Mouse (Mus musculus) gastrocnemius, postnatal 14 days (tissue): Measurements from ENCODE around the gene Gm20481. TPM values are rescaled to one million over a fixed set of nuclear protein-coding genes. Genes with fewer than 3 reads are reported as not detected.
"Not testable (repeated sequence)": the region's sequence is repeated elsewhere in the genome, so short reads cannot be mapped to it uniquely, and the experiment has no call there.

Source experiments
- DNase-seq: peaks from one replicate; pipeline ENCODE4 v3.0.0; 2021; ENCODE audit warnings: mixed read lengths
- intact Hi-C: fragments of 180-260 bp; cut with DNase I; formaldehyde crosslinking; loops from one replicate; pipeline ENCODE4 v1.15.1; 2025; ENCODE audit warnings: low total_unique reads
- total RNA-seq, 2 experiments: library from RNA; stranded (reverse); gene quantifications; 2 replicates each; pipeline ENCODE4 v1.2.3; 2021

The Gm20481 gene
- total RNA-seq, 2 experiments from 2014 or later, result not detected

DNA sequence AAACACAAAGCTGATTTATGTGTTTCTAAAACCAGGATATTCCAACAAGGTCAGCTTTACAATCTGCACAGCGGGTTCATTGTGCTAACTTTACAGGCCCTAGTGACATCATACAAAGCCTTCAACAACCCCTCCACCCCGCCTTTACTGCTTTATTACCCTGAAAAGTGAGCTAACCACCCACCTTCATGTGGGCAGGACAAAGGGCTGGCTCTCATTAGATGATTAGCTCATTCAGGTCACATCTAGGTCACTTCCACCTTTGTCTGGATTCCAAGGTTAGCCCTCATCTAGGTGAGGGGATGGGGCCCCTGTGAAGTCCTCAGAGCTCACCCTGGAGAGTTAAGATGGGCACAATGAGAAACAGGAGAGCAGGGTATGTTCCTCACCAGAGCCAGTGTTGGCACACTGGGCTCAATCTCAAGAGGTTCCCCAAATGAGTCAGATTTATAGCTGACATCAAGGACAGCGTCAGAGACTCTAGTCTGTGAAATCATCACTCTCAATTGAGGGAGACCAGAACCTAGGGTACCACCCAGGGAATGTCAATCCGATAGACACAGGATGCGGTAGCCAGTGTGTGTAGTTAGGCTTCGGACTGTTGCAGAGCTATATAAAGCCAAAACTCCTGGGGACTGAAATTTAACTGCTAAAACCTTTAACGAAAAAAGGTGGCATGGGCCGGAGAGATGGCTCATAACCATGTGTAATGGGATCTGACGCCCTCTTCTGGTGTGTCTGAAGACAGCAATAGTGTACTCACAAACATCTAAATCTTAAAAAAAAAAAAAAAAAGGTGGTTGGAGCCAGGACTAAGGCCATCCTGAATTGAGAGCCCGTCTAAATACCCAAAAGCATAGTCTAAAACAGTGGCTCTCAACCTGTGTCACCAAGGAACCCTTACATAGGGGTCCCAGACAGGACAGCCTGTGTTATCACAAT, 18.9 kb upstream of the Gm20481 start:
- intact Hi-C loops, result no loop called here
- DNase-seq, result no peak

DNA sequence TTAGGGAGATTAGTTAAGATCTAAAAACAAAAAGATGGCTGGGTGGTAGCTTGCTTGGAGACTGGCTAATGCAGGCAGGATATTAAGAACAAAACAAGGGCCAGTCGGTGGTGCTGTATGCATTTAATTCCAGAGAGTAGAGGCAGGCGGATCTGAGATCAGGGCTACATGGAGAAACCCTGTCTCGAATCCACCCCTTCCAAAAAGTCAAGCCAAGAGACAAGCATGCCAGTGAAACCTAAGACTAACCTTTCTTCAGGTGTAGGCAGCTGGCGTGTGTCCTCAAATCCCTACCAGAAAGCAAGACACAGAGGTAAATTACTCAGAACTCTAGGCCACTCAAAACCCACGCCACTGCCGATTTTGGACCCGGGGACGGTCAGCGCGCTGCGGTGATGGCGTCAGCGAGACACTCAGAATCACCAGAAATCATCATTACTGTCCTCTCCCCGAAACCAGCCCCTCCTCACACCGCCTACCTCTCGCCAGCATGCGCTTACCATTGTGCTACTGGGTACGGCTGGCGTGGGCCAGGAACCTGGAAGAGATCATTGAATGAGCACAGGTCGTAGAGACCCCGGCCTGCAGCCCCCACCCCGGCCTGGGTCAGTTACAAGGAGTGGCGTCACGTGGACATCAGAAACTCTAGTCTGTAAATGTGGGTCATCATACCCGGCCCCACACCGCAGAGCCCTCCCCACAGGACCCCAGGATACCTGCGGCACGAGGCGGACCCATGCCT, 17.9 kb upstream of the Gm20481 start:
- intact Hi-C loops, result no loop called here
- no peak for DNase-seq

DNA sequence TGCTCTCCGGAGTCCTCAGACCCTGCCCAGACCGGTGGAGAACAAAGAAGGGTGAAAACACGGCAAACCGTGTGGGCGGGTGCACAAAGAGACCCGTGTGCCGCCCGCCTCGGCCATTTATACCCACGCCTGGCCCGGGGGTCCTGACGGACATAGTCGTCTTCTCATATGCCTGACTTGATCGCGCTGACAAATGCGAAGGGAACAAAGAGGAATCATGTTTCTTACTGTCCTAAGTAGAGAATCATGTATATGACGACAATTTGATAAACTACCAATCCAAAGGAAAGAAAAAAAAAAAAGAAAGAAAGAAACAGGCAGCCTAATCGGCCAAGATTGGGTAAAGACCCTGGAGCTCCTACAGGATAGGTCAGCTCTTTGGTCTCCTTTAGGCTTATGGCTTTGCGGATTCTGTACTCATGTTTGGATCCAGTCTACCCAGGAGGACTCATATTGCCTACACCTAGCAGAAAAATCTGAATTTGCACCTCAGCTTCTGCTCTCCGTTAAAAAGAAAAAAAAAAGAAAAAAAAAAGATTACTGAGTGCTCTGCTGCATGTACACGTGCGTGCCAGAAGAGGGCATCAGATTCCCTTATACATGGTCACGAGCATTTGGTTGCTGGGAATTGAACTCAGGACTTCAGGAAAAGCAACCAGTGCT, 17.2 kb upstream of the Gm20481 start:
- DNase-seq, result peak; percentile 82
- intact Hi-C loops, result no loop called here

DNA sequence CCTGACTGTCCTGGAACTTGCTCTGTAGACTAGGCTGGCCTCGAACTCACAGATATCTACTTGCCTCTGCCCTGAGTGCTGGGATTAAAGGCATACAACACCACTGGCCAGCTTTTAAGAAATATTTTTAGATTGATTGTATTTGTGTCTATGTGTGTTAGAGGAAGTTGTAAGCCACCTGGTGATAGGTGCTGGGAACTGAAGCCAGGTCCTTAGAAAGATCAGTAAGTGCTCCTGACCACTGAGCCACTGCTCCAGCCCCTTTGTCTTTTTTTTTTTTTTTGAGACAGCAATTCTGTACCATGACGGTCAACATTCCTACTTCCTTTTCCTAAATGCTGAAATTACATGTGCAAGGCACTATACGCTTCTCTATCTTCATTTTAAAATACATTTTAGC, 16.5 kb upstream of the Gm20481 start:
- no peak for DNase-seq
- intact Hi-C loops, result no loop called here

DNA sequence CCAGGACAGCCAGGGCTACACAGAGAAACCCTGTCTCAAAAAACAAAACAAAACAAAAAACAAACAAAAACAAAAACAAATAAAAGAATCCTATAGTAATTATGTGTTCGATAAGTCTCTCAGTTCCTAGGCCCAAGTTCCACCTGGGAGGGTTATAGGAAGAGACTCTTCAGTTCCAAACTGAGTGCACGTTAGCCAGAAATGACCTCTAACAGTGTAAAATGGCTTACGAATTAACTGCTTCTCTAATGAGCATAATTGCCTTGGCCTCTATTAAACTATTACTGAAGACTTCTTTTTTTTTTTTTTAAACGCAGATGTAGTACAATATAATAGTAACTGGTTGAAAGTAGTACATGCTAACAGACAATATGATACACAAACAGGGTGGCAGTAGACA, 15.8 kb upstream of the Gm20481 start:
- no peak for DNase-seq
- intact Hi-C loops, result no loop called here

DNA sequence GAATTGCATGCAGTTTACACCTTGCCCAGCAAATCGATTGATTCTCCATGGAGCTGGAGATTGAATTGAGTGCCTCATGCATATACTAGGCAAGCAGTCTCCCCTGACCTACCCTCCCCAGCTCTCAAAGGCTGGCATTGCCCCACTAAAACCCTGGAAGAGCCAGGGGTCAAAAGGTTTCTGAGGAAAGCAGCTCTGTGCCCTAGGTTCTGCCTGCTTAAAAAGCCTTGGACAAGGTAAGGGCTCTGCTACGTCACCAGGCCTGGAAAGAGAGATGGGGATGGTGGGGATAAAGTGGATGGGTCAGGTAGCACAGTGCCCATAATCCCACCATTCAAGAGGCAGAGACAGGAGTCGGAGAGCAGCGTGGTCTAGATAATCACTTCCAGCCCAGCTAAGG, 14.9 kb upstream of the Gm20481 start:
- DNase-seq, result no peak

DNA sequence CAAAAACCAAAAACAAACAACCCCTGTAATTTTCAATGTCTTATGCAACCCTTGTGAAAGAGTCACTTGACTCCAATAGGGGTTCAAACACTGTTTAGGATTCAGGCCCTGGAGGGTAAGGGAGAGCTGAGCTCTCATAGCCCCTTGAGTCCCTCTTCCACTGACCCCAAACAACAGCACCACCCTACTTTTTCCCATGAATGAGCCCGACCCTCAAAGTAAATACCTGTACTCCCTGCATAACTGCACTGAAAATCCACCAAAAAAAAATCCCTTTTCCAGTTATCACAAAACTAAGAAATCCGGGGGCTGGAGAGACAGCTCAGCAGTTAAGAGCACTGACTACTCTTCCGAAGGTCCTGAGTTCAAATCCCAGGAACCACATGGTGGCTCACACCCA, 13.8 kb upstream of the Gm20481 start:
- intact Hi-C loops, result no loop called here
- no peak for DNase-seq

More for the DNA sequence above, 14.9 kb upstream of the Gm20481 start:
- intact Hi-C loops, result no loop called here

DNA sequence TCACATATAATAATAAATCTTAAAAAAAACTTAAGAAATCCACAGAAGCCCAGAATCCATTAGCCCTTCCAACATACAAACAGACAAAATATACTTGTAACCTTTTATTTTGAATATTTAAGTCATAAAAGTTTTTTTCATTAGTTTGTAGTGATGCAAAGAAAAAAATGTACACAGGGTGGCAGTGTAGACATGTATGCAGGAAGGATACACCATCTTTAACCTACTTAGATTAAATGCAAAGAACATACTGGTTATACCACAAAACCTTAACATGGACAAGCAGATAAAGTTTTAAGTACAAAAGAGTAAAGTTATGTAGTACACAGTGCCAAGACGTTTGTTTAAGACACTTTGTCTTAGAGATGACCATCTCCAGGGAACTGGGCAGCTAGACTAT, 13.4 kb upstream of the Gm20481 start:
- intact Hi-C loops, result no loop called here

DNA sequence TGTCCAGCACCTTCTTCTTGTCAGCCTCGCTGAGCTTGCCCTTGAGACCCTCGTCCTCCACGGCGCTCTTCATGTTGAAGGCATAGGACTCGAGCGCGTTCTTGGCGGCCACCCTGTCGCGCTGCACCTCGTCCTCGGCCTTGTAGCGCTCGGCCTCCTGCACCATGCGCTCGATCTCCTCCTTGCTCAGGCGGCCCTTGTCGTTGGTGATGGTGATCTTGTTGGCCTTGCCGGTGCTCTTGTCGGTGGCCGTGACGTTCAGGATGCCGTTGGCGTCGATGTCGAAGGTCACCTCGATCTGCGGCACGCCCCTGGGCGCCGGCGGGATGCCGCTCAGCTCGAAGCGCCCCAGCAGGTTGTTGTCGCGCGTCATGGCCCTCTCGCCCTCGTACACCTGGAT, 12.4 kb upstream of the Gm20481 start:
- intact Hi-C loops, DNase-seq: not testable (repeated sequence)

More for the DNA sequence above, 13.4 kb upstream of the Gm20481 start:
- DNase-seq, result no peak

DNA sequence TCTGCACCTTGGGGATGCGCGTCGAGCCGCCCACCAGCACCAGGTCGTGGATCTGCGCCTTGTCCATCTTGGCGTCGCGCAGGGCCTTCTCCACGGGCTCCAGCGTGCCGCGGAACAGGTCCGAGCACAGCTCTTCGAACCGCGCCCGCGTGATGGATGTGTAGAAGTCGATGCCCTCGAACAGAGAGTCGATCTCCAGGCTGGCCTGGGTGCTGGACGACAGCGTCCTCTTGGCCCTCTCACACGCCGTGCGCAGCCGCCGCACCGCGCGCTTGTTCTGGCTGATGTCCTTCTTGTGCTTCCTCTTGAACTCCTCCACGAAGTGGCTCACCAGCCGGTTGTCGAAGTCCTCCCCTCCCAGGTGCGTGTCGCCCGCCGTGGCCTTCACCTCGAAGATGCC, 11.7 kb upstream of the Gm20481 start:
- DNase-seq, result not testable (repeated sequence)

DNA sequence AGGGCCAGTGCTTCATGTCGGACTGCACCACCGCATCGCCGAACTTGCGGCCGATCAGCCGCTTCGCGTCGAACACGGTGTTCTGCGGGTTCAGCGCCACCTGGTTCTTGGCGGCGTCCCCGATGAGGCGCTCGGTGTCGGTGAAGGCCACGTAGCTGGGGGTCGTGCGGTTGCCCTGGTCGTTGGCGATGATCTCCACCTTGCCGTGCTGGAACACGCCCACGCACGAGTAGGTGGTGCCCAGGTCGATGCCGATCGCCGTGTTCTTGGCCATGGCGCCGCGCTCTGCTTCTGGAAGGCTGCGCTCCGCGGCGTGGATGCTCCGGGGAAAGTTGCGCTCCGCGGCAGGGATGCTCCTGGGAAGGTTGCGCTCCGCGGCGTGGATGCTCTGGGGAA, 11.0 kb upstream of the Gm20481 start:
- intact Hi-C loops, DNase-seq: not testable (repeated sequence)

More for the DNA sequence above, 11.7 kb upstream of the Gm20481 start:
- intact Hi-C loops, result not testable (repeated sequence)

DNA sequence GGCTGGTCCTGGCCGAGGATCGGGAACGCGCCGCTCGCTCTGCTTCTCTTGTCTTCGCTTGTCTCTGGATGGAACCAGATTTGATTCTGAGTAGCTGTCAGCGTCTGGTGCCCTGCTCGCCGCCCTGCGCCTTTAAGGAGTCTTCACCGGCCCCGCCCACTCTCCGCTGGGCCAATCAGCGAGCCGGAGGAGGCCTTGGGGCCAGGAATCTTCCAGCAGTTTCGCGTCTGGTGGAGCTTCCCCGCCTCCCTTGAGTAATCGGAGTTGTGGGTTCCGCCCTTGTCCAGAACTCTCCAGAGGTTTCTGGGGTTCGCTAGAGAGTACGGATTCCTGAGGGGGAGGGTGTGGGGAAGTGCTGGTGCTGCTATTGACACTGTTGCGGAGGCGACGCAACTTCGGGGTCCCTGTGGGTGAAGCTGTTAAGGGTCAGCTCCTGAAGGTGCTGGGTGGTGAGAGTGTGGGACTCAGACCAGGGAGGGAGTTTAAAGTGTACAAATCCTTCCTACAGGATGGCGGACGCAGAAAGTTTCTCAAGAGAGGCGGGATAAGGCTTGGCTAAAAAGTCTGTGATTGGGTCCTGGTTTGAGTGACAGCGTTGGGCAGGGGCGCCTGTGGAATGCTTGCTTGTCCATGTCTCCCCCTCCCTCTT, 10.5 kb upstream of the Gm20481 start, which contains the start of gene Hspa1b:
Hspa1b (minus strand) TSS at position 109 of the 649 bp plus-strand sequence.
- intact Hi-C loops, result not testable (repeated sequence)
- peak; percentile 64 for DNase-seq

DNA sequence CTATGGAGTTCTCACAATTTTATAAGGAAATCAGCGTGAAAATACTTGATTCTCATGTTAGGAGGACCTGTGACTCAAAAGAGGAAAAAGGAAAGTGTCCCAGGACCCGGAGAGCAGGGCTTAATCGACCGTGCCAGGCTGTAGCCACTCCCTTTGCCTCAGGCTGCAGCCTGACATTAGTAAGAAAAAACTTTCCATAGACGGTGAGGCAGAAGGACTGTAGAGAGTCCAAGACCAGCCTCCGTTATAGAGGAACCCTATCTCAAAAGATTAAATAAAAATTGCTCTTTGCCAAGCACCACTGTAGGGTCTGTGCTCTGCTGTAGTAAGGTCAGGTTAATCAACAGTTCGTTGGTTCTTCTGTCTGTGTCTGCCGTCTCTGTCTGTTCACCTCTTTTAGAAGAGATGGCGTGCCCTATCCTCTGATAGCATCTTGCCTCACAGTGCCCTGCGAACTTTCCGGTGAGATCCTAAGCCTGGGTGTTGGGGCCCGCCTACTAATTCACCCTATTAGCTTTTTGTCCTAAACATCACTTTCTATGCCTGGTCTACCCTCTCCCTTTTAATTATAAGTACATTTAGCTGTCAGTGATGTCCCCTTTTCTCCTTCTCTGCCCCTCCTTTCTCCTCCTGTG, 9.7 kb upstream of the Gm20481 start:
- no peak for DNase-seq
- intact Hi-C loops, result no loop called here

DNA sequence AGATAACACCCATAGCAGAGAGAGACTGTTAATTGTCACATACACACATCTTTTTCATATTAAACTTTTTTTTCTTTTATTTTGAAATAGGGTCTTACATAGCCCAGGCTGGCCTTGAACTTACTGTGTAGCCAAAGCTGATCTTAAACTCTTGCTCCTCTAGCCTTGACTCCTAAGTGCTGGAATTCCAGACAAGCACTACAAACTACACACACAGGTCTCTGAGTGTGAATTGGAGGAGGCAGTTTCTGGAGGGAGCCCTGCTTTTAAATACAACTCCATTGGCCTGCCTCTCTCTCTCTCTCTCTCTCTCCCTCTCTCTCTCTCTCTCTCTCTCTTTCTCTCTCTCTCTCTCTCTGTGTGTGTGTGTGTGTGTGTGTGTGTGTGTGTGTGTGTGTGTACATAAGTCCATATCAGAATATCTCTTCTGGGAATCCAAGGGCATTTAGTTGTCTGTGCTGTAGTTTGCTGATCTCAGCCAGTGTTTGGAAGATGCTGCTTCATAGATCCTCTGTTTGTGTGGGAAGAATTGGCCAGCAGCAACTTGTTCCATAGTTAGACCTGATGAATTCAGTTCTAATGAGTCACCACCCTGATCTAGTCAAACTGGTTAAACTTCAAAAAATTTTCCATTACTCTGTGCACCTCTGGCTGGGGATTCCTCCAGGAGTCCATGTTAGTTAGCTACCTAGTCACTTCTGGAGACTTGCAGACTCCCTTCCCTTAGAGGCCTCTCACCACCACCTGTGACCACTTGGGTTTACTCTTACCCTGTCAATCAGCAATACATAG, 8.8 kb upstream of the Gm20481 start:
- DNase-seq, result no peak
- intact Hi-C loops, result no loop called here

DNA sequence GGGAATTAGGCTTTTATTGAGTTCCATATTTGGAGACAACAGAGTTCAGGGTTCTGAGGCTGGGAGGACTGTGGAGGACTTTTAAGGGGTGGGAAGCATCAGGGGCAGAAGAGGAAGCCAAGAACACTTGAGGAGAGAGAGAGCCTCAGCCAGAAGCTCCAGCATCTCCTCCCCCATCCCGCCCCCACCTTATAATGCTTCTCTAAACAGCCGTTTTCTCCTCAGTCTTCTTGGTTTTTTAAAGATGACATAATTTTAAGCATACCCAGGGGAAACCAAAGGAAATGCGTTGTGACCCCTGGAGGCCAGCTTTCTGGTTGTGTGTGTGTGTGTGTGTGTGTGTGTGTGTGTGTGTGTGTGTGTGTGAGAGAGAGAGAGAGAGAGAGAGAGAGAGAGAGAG, 7.6 kb upstream of the Gm20481 start:
- intact Hi-C loops, result no loop called here
- DNase-seq, result no peak

DNA sequence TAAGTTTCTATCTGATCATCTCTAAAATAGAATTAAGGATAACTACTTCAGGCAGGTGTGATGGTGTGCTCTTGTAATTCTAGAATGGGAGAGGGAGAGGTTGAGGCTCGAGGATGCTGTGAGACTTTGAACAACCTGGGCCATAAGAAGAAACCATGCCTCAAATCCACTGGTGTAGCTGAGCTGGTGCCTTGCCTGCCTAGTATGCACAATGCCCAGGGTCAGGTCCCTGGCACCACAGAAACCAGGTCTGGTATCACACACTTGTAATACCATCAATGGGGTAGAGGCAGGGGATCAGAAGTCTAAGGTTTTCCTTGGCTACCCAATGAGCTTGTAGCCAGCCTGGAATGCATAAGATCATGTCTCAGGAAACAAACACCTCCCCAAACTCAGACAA, 6.9 kb upstream of the Gm20481 start:
- no peak for DNase-seq
- intact Hi-C loops, result no loop called here

DNA sequence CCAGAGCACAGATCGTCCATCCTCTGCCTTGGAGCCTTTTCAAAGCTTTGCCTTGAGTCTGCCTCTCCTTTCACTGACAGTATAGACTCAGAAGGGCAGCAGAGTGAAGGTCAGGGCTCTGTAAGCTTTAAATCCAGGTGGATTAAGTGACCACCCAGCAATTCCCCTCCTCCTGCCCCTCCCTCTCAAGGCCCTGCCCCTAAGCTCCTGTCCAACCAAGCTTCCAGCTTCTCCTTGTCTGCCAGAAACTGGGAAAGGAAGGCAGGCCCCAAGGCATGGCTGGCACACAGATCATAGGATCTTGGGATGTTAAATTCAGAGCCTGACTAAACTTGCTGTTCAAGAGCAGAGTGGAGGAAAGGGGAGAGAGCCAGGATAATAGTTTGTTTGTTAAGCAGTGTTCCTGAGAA, 5.1 kb upstream of the Gm20481 start:
- intact Hi-C loops, result no loop called here
- DNase-seq, result no peak

DNA sequence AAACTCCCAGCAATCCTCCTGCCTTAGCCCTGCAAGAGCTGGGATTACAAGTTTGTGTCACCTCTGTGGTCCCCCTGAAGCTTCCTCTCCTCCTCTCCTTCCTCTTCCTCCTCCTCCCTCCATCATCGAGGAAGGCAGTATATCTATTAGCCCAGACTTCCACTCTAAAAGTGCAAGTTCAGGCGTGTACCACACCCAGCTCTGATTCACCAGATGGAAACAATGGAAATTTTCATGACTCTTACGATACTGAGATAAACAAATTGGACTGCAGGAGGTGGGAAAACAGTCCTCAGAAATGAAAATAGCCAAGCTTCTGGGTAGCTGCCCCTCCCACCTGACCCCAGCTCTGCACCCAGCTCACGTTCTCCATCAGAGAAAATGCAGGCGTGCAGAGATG, 4.1 kb upstream of the Gm20481 start:
- DNase-seq, result no peak
- intact Hi-C loops, result no loop called here
